Mouse (Mus musculus) spleen, adult 2 months (tissue): ENCODE measurements around the gene Otop3. TPM values are rescaled to one million over a fixed set of nuclear protein-coding genes. Genes with fewer than 3 reads are reported as not detected.
A peak's percentile ranks its signal among the peaks of the same experiment; 100 is the strongest.

Source experiments
- DNase-seq, 2 experiments: peaks; one replicate each; pipeline versions ENCODE4 v3.0.0 to v3.0.0-alpha.2; 2012 to 2021; ENCODE audit warnings: low spot score in 2 of 2, low read depth in 1 of 2
- H3K27ac ChIP-seq: fragments of 200-500 bp; 2 replicates; pipeline ENCODE4 v1.5.1; 2012; ENCODE audit warnings: low read length, inconsistent platforms; ENCODE audit not compliant: insufficient read depth
- H3K27me3 ChIP-seq: fragments of 200-500 bp; 2 replicates; pipeline ENCODE4 v1.6.1; 2012; ENCODE audit warnings: mild to moderate bottlenecking, moderate library complexity, low read length, inconsistent platforms; ENCODE audit not compliant: control insufficient read depth, insufficient read depth
- H3K36me3 ChIP-seq: fragments of 200-500 bp; 2 replicates; pipeline ENCODE4 v1.6.1; 2012; ENCODE audit warnings: mild to moderate bottlenecking, low read length, inconsistent platforms; ENCODE audit not compliant: control insufficient read depth, insufficient read depth
- H3K4me1 ChIP-seq: fragments of 200-500 bp; 2 replicates; pipeline ENCODE4 v1.6.1; 2011; ENCODE audit warnings: inconsistent platforms; ENCODE audit not compliant: control insufficient read depth, insufficient read depth, insufficient read length
- H3K4me3 ChIP-seq: fragments of 200-500 bp; 2 replicates; pipeline ENCODE4 v1.5.1; 2011; ENCODE audit warnings: mild to moderate bottlenecking, inconsistent platforms; ENCODE audit not compliant: insufficient read depth, insufficient read length; ENCODE audit errors: extremely low read depth
- CTCF ChIP-seq: fragments of 200-500 bp; IDR thresholded peaks from 2 replicates; pipeline ENCODE4 v1.5.1; 2011; ENCODE audit warnings: mild to moderate bottlenecking, inconsistent platforms; ENCODE audit not compliant: insufficient read depth, insufficient read length, insufficient replicate concordance; ENCODE audit errors: extremely low read depth
- POLR2A ChIP-seq: fragments of 200-500 bp; IDR thresholded peaks from 2 replicates; pipeline ENCODE4 v1.6.1; 2011; ENCODE audit warnings: low read depth, low read length, inconsistent platforms
- WGBS: fragments of 180-500 bp; shearing (Covaris S2); methylation state at CpG from one replicate; pipeline ENCODE4 v1.1.7; 2018; 5-methylcytosine and 5-hydroxymethylcytosine counted together
- polyA plus RNA-seq: library from polyadenylated mRNA; depleted of rRNA; stranded (reverse); fragments of >200 nt; gene quantifications from 2 replicates; pipeline ENCODE4 v1.2.3, GENCODE M21; 2012

The Otop3 gene
- polyA plus RNA-seq, 1 experiment: not detected

DNA sequence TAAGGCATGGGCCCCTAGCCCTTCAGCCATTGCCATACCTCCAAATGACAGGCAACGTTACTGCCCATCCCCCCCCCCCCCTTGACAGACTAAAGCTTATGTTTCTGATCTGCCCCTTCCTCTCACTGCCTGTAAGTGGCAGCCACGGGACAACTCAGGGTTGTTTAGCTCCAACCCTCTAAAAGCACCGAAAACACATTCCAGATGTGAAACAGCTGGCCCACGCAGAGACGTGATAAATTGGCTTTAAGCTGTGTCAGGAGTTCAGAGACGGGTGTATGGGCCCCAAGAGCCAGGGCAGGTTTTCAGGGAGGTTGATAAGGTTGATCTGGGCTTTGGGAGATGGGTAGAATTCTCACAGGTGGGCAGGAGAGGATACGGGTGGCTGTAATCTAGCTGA is 11.0 kb downstream of the Otop3 start:
- no peak overlapping the region for H3K4me3 ChIP-seq
- no peak for DNase-seq
- H3K27me3 ChIP-seq: no peaks in the 10 kb centered on the region
- 41% methylated on average over 7 of the region's 7 CpGs for WGBS
- TF ChIP-seq POLR2A (no peak), CTCF (no peak)
- no peaks in the 10 kb centered on the region for H3K36me3 ChIP-seq
- H3K4me1 ChIP-seq: no peaks in the 10 kb centered on the region
- no peak overlapping the region for H3K27ac ChIP-seq

DNA sequence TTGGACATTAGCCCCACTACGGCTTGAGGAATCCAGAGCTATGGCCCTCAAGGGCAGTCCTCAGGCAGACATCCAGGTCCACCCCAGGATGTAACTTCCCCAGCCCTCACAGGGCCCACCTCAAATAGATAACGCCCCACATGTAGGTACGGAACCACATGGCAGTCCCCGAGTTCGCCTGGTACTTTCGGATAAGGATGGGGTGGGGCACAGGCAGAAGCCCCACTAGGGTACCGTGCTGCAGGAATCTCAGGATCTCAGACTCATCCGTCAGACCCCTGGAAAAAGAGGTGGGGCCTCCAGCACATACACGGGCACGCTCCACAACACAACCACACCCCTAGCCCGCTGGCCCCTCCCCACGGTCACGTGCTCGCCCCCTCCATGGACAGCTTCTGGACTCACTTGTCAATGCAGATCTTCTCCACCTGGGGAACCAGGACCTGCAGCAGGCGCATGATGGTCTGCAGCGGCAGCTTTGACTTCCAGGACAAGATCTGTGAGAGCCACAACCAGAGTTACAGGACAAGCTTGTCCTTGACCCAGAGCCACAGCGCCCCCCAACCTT is 14.2 kb downstream of the Otop3 start:
- no peaks in the 10 kb centered on the region for H3K27me3 ChIP-seq
- no peak overlapping the region for H3K4me3 ChIP-seq
- H3K27ac ChIP-seq: no peak overlapping the region
- H3K36me3 ChIP-seq: no peaks in the 10 kb centered on the region
- no peak for TF ChIP-seq POLR2A
- TF ChIP-seq CTCF: no peak
- no peaks in the 10 kb centered on the region for H3K4me1 ChIP-seq
- DNase-seq: no peak
- 81% methylated on average over 17 of the region's 17 CpGs for WGBS

DNA sequence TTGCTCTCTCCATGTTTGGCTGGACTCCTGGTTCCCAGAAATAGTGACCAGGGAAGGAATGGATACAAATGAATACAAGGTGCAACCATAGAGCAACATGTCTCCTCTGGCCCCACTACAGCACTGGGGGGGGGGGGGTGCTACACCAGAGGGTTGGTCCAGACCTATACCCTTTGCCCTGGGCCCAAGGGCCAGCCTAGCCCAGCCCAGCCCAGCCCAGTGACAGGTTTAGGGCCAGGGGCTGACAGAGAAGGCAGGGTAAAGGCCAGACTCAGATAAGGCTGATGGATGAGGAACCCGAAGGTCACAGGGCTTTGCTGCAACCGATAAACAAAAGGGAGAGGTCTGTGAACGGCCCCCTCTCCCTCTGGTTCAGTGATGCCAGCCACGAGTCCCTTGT is 15.4 kb downstream of the Otop3 start:
- H3K27ac ChIP-seq: no peak overlapping the region

DNA sequence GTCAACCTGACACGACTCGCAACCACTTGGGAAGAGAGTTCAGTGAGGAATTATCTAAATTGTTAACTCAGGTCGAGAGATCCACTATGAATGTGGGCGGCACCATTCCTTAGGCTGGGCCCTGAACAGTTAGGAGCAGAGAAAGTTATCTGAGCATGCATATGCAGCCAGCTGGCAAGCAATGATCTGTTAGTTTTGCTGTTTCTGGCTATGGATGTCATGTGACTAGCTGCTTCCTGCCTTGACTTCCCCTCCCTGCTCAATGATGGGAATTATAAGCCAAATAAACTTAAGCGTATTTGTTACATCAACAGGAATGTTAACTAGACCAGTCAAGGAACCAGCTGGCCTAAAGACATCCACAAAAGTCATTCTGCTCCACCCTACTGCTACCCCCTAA is 18.8 kb downstream of the Otop3 start:
- DNase-seq: no peak
- Histone ChIP-seq H3K4me1 (no peaks in the 10 kb centered on the region), H3K4me3 (no peak overlapping the region), H3K36me3 (no peaks in the 10 kb centered on the region), H3K27ac (no peak overlapping the region), H3K27me3 (no peaks in the 10 kb centered on the region)
- 88% methylated on average over 5 of the region's 5 CpGs for WGBS
- TF ChIP-seq CTCF (no peak), POLR2A (no peak)

More for the DNA sequence above, 15.4 kb downstream of the Otop3 start:
- H3K36me3 ChIP-seq: no peaks in the 10 kb centered on the region
- no peak overlapping the region for H3K4me3 ChIP-seq
- no peak for DNase-seq
- H3K4me1 ChIP-seq: no peaks in the 10 kb centered on the region
- H3K27me3 ChIP-seq: no peaks in the 10 kb centered on the region
- WGBS: 76% methylated on average over 4 of the region's 4 CpGs
- TF ChIP-seq POLR2A: no peak
- no peak for TF ChIP-seq CTCF

DNA sequence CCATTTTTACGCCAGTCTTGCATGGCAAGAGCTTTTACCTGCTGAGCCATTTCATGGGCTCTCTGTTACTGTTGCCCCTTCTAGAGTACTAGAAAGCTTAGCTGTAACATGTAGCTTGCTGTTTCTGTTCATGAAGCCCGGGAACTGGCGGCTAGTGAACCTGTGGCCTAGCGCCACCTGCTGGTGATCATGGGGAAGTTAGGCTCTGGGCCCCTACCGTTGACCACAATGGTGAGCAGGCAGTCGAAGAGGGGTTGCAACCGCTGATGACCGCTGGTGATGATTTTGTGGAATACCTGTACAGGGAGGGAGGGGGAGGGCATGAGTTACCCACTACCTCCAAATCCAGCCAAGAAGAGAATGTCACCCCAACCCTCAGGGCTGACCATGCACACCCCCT is 19.7 kb downstream of the Otop3 start:
- Histone ChIP-seq H3K27me3 (no peaks in the 10 kb centered on the region), H3K4me3 (no peak overlapping the region), H3K4me1 (no peaks in the 10 kb centered on the region), H3K27ac (no peak overlapping the region), H3K36me3 (no peaks in the 10 kb centered on the region)
- TF ChIP-seq POLR2A: no peak
- TF ChIP-seq CTCF: peak; percentile 90; the same call in 1 of the 2 replicates
- peak; percentile 33 to 54 for DNase-seq
- 14% methylated on average over 8 of the region's 8 CpGs for WGBS

DNA sequence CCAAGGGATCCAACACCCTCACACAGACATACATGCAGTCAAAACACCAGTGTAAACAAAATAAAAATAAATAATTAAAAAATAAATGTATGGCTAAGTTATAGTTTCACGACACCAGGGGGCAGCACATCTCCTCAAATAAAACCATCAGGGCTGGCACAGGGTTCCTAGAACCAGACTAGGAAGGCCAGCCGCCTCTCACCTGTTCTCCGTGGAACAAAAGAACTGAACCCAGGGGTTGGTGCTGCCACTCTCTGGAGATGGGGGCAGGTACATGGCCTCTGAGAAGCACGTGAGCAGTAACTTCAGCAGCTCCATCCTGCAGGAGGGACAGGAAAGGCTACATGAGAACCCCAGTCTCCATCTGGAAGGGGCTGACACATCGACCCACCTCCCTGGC is 23.9 kb downstream of the Otop3 start:
- WGBS: 16% methylated on average over 5 of the region's 5 CpGs
- Histone ChIP-seq H3K4me1 (no peaks in the 10 kb centered on the region), H3K27me3 (no peaks in the 10 kb centered on the region), H3K36me3 (no peaks in the 10 kb centered on the region), H3K4me3 (no peak overlapping the region), H3K27ac (no peak overlapping the region)
- DNase-seq: peak; percentile 53 to 57
- TF ChIP-seq CTCF: no peak
- TF ChIP-seq POLR2A: no peak

DNA sequence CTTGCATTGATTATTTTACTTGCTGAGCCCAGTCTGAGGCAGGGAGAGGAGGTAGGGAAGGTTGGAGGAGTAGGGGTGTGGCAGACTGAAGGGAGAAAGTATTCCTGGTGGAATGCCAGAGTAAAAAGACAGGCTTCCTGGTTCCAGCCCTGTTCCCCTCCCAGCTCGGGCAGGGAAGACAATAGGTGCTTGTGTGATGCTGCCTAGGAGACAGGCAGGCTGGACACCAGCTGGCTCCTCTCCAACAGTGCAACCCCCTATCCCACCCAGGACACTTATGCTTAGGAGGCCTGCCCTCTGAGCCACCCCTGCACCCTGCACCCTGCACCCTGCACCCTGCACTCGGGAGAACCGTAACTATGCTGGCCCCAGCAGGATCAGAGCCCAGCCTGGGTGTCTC is 24.8 kb downstream of the Otop3 start:
- H3K27me3 ChIP-seq: no peaks in the 10 kb centered on the region
- no peak overlapping the region for H3K27ac ChIP-seq
- 68% methylated on average over 3 of the region's 3 CpGs for WGBS

More for the DNA sequence above, 24.8 kb downstream of the Otop3 start:
- TF ChIP-seq POLR2A (no peak), CTCF (no peak)
- Histone ChIP-seq H3K4me1 (no peaks in the 10 kb centered on the region), H3K36me3 (no peaks in the 10 kb centered on the region), H3K4me3 (no peak overlapping the region)
- DNase-seq: no peak
